Mouse (Mus musculus) embryonic facial prominence, embryonic 10.5 days (tissue): ENCODE measurements at regions not wholly inside any gene's neighbourhood (a gene's known extent, or its start where the extent isn't known, plus 50 kb on each side); places are given as distances from the start of the nearest gene placed in this dataset.

Experiments used
- DNase-seq: peaks from one replicate; pipeline ENCODE4 v3.0.0-alpha.2; 2017; ENCODE audit warnings: low spot score
- H3K27ac ChIP-seq: fragments of 300-500 bp; sonication (generic); replicated peaks from 2 replicates; pipeline ENCODE4 v1.5.1; 2016; ENCODE audit warnings: mild to moderate bottlenecking
- H3K27me3 ChIP-seq: fragments of 300-500 bp; sonication (generic); replicated peaks from 2 replicates; pipeline ENCODE4 v1.6.1; 2016; ENCODE audit warnings: low read depth, mild to moderate bottlenecking; ENCODE audit not compliant: poor library complexity, severe bottlenecking
- H3K36me3 ChIP-seq: fragments of 300-500 bp; sonication (generic); replicated peaks from 2 replicates; pipeline ENCODE4 v1.6.1; 2016; ENCODE audit warnings: mild to moderate bottlenecking, moderate library complexity
- H3K4me1 ChIP-seq: fragments of 300-500 bp; sonication (generic); 2 replicates; pipeline ENCODE4 v1.6.1; 2016
- H3K4me3 ChIP-seq: fragments of 300-500 bp; sonication (generic); 2 replicates; pipeline ENCODE4 v1.5.1; 2016; ENCODE audit warnings: mild to moderate bottlenecking, moderate library complexity
- H3K9me3 ChIP-seq: fragments of 300-500 bp; sonication (generic); 2 replicates; pipeline ENCODE4 v1.6.1; 2016; ENCODE audit warnings: mild to moderate bottlenecking
- WGBS: fragments of 180-500 bp; shearing (Covaris S2); methylation state at CpG from one replicate; pipeline ENCODE4 v1.1.7; 2016; 5-methylcytosine and 5-hydroxymethylcytosine counted together

GRCm38 (mm10) chr4:84198176-84198575, 476.9 kb downstream of the Bnc2 start:
- Histone ChIP-seq H3K36me3 (no peaks in the 10 kb centered on the region), H3K4me1 (peaks cover 33% of the 10 kb centered on the region), H3K4me3 (no peak overlapping the region), H3K9me3 (no peaks in the 10 kb centered on the region), H3K27ac (no peak overlapping the region; the same call in 1 of the 2 replicates), H3K27me3 (peaks cover 8% of the 10 kb centered on the region; the same call in 1 of the 2 replicates)
- DNase-seq, result no peak
- 93% methylated on average over 4 of the region's 4 CpGs for WGBS

- peaks cover 8% of the 10 kb centered on the region; the same call in 1 of the 2 replicates for H3K27me3 ChIP-seq
- no peak overlapping the region for H3K4me3 ChIP-seq
- no peaks in the 10 kb centered on the region for H3K36me3 ChIP-seq
- DNase-seq, result peak; percentile 13
- no peaks in the 10 kb centered on the region for H3K9me3 ChIP-seq
- peaks cover 42% of the 10 kb centered on the region for H3K4me1 ChIP-seq
- H3K27ac ChIP-seq, result peak overlapping the region; percentile 65
- 55% methylated on average over 9 of the region's 9 CpGs for WGBS
Observed at GRCm38 (mm10) chr4:84199181-84199656, 475.9 kb downstream of the Bnc2 start.

GRCm38 (mm10) chr4:84201001-84201400, 474.1 kb downstream of the Bnc2 start:
- H3K27ac ChIP-seq, result peak overlapping the region; percentile 48; the same call in 1 of the 2 replicates
- 52% methylated on average over 3 of the region's 3 CpGs for WGBS
- no peaks in the 10 kb centered on the region for H3K9me3 ChIP-seq
- no peaks in the 10 kb centered on the region for H3K36me3 ChIP-seq
- H3K4me3 ChIP-seq, result no peak overlapping the region
- H3K4me1 ChIP-seq, result peaks cover 46% of the 10 kb centered on the region
- peaks cover 8% of the 10 kb centered on the region; the same call in 1 of the 2 replicates for H3K27me3 ChIP-seq
- no peak for DNase-seq

GRCm38 (mm10) chr4:84202231-84202630, 472.8 kb downstream of the Bnc2 start:
- peak; percentile 41 for DNase-seq
- H3K36me3 ChIP-seq, result no peaks in the 10 kb centered on the region
- H3K4me3 ChIP-seq, result no peak overlapping the region
- H3K27me3 ChIP-seq, result peaks cover 8% of the 10 kb centered on the region; the same call in 1 of the 2 replicates
- 24% methylated on average over 2 of the region's 2 CpGs for WGBS
- H3K27ac ChIP-seq, result 0 out of 2 replicates have a peak overlapping the region, but pooled peaks have one; percentile 15
- no peaks in the 10 kb centered on the region for H3K9me3 ChIP-seq
- H3K4me1 ChIP-seq, result peaks cover 46% of the 10 kb centered on the region

GRCm38 (mm10) chr4:84203680-84204079, 471.4 kb downstream of the Bnc2 start:
- WGBS, result 61% methylated on average over 1 of the region's 1 CpGs
- peaks cover 46% of the 10 kb centered on the region for H3K4me1 ChIP-seq

DNA sequence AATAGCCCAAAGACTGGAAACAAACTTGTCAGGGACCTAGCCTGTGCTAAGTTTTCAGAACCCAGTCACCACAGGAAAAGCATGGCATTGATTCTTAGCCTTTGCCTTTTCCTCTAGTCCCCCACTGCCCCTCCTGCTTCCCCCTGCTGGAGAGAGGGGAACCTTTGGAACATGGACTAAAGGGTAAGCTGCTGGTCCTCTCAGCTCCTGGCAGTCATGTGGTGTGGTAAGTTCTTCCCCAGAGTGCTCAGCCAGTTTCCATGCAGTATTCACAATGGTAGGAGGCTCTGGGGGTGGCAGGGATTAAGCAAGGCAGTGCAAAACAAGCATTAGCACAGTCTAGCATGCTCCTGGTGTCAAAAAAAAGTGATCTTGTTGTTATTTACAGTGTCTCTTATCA, 470.3 kb downstream of the Bnc2 start:
- no peaks in the 10 kb centered on the region for H3K36me3 ChIP-seq
- H3K9me3 ChIP-seq, result no peaks in the 10 kb centered on the region
- H3K27ac ChIP-seq, result peak overlapping the region; percentile 61
- H3K4me3 ChIP-seq, result no peak overlapping the region
- DNase-seq, result no peak
- H3K27me3 ChIP-seq, result peaks cover 3% of the 10 kb centered on the region; the same call in 1 of the 2 replicates
- peaks cover 37% of the 10 kb centered on the region for H3K4me1 ChIP-seq

More at GRCm38 (mm10) chr4:84203680-84204079, 471.4 kb downstream of the Bnc2 start:
- Histone ChIP-seq H3K9me3 (no peaks in the 10 kb centered on the region), H3K27me3 (peaks cover 8% of the 10 kb centered on the region; the same call in 1 of the 2 replicates), H3K4me3 (no peak overlapping the region), H3K36me3 (no peaks in the 10 kb centered on the region), H3K27ac (0 out of 2 replicates have a peak overlapping the region, but pooled peaks have one; percentile 2)
- no peak for DNase-seq

DNA sequence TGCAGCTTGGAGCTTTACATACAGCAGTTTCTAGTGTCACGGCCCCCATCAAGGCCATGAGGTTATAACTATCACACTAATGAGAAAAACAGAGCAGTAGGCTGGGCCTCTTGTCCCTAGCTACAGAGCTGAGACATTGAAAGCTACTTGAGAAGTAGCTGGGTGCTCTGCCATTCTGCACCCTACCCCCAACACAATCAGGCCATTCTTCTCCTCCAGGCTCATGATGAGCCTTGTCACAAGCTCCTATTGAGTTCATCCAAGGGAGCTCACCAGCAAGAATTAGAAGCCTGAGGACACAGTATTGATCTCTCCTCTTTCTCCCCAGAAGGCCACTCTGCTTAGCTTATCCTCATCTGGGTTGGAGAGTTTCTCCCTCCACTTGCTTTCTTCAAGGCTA, 466.9 kb downstream of the Bnc2 start:
- Histone ChIP-seq H3K27me3 (no peaks in the 10 kb centered on the region), H3K36me3 (no peaks in the 10 kb centered on the region), H3K4me3 (no peak overlapping the region), H3K4me1 (peaks cover 27% of the 10 kb centered on the region), H3K9me3 (no peaks in the 10 kb centered on the region), H3K27ac (no peak overlapping the region)
- no peak for DNase-seq
- WGBS, result 70% methylated on average over 1 of the region's 1 CpGs

DNA sequence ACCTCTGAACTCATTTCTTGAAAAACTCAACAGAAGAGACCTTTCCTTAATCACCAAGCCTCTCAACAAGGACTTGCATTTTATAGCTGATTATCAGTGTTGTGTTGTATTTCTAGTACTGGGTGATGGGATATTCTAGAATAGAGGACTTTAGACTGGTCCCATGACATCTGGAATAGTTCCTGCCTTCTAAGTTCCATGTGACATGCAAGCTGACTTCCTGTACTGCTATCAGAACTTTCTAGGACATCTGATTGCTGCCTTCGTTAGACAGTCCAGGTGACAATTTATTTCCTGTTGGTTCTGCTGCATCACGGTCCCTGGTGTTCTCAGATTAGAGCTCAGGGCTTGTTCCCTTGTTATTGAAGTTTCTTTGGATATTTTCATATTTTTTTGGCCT, 465.5 kb downstream of the Bnc2 start:
- no peaks in the 10 kb centered on the region for H3K27me3 ChIP-seq
- no peak for DNase-seq
- no peaks in the 10 kb centered on the region for H3K36me3 ChIP-seq
- H3K4me1 ChIP-seq, result peaks cover 23% of the 10 kb centered on the region
- WGBS, result 84% methylated on average over 2 of the region's 2 CpGs
- H3K27ac ChIP-seq, result no peak overlapping the region
- no peaks in the 10 kb centered on the region for H3K9me3 ChIP-seq
- H3K4me3 ChIP-seq, result no peak overlapping the region

GRCm38 (mm10) chr4:84211311-84211875, 463.7 kb downstream of the Bnc2 start:
- Histone ChIP-seq H3K27ac (no peak overlapping the region), H3K4me3 (no peak overlapping the region), H3K4me1 (peaks cover 29% of the 10 kb centered on the region), H3K36me3 (no peaks in the 10 kb centered on the region), H3K9me3 (no peaks in the 10 kb centered on the region), H3K27me3 (no peaks in the 10 kb centered on the region)
- peak; percentile 35 for DNase-seq
- WGBS, result 36% methylated on average over 11 of the region's 11 CpGs

- no peaks in the 10 kb centered on the region for H3K27me3 ChIP-seq
- no peak overlapping the region for H3K4me3 ChIP-seq
- 81% methylated on average over 6 of the region's 6 CpGs for WGBS
- H3K27ac ChIP-seq, result 0 out of 2 replicates have a peak overlapping the region, but pooled peaks have one; percentile 10
- H3K4me1 ChIP-seq, result peaks cover 34% of the 10 kb centered on the region
- H3K9me3 ChIP-seq, result no peaks in the 10 kb centered on the region
- no peaks in the 10 kb centered on the region for H3K36me3 ChIP-seq
- no peak for DNase-seq
Observed at GRCm38 (mm10) chr4:84212004-84212403, 463.1 kb downstream of the Bnc2 start.

- DNase-seq, result peak; percentile 46
- H3K4me3 ChIP-seq, result no peak overlapping the region
- no peaks in the 10 kb centered on the region for H3K9me3 ChIP-seq
- peaks cover 34% of the 10 kb centered on the region for H3K4me1 ChIP-seq
- WGBS, result 66% methylated on average over 8 of the region's 8 CpGs
- no peaks in the 10 kb centered on the region for H3K36me3 ChIP-seq
- no peaks in the 10 kb centered on the region for H3K27me3 ChIP-seq
- H3K27ac ChIP-seq, result 0 out of 2 replicates have a peak overlapping the region, but pooled peaks have one; percentile 54
Observed at GRCm38 (mm10) chr4:84214523-84214922, 460.6 kb downstream of the Bnc2 start.

DNA sequence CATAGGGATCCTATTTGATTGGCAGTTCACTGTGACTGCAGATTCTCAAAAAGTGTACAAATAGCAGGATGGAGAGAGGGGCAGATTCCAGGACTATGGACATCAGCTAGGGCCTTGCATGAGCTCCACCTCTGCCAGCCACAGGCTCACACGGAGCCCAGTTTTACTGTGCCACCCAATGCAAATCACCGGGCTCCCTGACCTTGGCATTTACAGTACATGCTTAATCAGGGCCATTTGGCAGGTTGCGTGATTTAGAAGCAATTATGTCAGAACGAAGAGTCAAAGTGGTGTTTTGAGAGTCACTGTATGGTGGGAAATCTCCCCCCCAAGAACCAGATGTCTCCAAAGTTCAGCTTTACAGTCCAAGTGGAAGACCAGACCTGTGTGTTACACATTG, 456.1 kb downstream of the Bnc2 start:
- 91% methylated on average over 4 of the region's 4 CpGs for WGBS
- H3K4me3 ChIP-seq, result no peak overlapping the region
- H3K9me3 ChIP-seq, result no peaks in the 10 kb centered on the region
- no peaks in the 10 kb centered on the region for H3K27me3 ChIP-seq
- no peaks in the 10 kb centered on the region for H3K36me3 ChIP-seq
- DNase-seq, result no peak
- H3K27ac ChIP-seq, result no peak overlapping the region
- H3K4me1 ChIP-seq, result peaks cover 19% of the 10 kb centered on the region

DNA sequence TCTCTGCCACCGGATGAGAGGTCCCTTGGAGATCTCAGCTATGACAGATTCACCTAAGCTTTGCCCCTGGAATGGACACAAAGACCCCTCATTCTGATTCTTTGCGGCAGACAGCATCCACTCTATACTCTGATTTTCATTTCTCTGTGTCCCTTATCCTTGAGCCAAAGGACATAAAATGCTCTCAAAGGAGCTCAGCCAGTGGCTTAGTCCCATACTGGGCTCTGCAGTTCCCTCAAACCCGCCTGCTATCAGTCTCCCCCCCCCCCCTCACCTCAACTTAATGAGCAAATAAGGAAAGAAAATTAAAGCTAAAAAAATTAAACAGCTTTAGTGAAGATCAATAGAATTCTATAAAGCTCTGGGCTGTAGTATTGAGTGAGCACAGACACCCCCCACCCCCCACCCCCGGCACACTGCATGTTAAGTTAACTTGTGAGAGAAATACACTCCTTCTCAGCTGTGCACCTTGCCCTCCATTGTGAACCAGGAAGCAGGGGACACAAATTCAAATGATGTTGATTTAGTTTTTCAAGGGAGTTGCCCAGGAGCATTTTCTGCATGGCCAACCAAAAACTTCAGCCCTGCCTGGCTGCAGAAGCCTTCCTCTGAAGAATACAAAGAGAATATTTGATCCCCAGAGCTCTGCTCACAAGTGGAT, 452.9 kb downstream of the Bnc2 start:
- WGBS, result 66% methylated on average over 4 of the region's 4 CpGs
- peaks cover 7% of the 10 kb centered on the region for H3K4me1 ChIP-seq
- no peak for DNase-seq
- H3K36me3 ChIP-seq, result no peaks in the 10 kb centered on the region
- H3K27me3 ChIP-seq, result no peaks in the 10 kb centered on the region
- no peak overlapping the region for H3K27ac ChIP-seq
- H3K4me3 ChIP-seq, result no peak overlapping the region
- H3K9me3 ChIP-seq, result no peaks in the 10 kb centered on the region
